Mouse (Mus musculus) adrenal gland (tissue): Measurements from ENCODE around the gene Ptprf.

ENCODE experiments used
- intact Hi-C: fragments of 180-260 bp; cut with DNase I; formaldehyde crosslinking; loops from one replicate; pipeline ENCODE4 v1.15.1; 2025

Gene Ptprf

DNA sequence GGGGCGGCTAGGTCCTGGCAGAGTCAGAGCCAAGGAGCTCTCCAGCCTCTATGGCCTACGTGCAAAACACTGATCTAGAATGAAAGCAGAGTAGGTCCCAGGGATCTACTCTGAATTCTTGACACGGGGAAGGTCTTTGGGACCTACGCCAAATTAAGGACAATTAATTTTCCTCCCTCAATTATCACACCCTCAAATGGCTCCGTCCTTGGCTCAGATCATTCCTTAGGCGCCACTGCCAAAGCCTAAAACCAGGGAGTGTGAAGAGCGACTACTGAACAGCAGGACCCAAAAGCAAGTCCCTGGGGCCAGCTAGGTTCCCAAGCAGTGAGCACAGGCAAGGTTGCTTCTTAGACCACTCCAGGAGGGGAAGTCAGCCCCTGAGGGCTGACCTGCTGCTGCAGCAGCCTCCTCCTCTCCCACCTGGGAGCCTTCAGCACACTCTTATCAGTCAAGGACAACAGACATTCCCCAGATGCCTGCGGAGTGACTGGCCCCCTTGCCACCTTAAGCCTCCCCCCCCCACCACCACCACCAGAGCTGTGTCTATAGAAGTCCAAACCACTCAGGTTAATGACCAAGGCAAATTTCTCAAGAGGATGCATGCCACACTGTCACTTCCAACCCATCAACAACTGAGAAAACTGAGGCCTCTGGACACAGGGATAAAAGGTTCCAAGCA is 31.3 kb downstream of the Ptprf start:
- intact Hi-C loops: loop anchor here (5.0 kb wide), 1 partner anchor 32 kb away; the partner anchor contains the start of gene Ptprf

DNA sequence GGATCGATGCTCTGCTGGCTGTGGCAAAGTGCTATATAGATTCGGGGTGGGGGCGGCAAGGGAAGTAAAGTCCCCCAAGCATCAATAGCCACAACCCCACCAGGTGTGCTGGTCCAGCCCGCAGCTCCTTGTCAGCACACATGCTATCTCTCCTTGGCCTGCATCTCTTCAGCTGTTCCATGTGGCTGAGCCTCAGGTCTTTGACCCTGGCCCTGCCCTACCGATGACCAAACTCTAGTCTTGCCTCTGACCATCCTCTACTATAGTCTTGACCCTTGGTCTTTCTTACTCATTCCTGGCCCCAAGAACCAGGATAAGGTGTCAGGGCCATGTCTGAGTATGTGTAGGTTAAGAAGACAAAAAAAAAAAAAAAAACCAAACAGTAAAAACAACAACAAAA is 33.2 kb downstream of the Ptprf start:
- intact Hi-C loops: loop anchor here (5.0 kb wide), 1 partner anchor 34 kb away; the partner anchor contains the start of gene Ptprf

DNA sequence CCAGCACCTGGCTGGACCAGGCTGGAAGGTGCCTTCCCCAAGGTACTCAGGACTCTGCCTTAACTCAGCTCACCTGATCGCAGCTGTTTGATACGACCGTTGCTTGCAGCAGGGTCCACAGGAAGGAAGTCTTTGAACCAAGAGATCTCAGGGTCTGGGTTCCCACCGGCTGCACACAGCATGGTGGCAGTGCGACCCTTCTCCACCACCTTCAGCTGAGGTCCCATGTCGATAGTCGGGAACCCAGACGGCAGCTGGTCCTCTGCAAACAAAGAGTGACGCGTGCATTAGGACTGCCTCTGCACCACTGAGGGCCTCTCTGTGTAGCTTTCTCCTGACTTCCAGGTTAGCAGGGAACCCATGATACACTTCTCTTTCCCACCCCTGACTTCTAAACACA is 33.8 kb downstream of the Ptprf start:
- intact Hi-C loops: loop anchor here (5.0 kb wide), 1 partner anchor 35 kb away; the partner anchor contains the start of gene Ptprf

DNA sequence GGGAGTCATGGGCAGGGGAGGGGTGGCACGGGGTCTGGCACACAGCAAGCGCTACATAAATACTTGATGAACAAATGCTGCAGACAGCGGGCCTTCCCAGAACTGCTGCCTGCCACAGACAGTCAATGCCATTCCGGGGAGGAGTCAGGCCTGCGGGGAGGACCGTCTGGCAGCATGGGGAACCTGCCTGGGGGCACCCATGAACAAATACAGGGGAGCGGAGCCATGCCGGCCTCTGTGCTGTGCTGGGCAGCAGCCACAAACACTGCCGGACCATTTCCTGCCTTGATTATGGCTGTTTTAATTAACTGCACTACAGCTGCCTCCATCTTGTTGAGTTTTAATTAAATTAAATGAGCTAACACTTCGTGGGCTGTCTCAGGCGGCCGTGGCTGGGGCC is 35.0 kb downstream of the Ptprf start:
- intact Hi-C loops: loop anchor here (5.0 kb wide), 1 partner anchor 36 kb away; the partner anchor contains the start of gene Ptprf

DNA sequence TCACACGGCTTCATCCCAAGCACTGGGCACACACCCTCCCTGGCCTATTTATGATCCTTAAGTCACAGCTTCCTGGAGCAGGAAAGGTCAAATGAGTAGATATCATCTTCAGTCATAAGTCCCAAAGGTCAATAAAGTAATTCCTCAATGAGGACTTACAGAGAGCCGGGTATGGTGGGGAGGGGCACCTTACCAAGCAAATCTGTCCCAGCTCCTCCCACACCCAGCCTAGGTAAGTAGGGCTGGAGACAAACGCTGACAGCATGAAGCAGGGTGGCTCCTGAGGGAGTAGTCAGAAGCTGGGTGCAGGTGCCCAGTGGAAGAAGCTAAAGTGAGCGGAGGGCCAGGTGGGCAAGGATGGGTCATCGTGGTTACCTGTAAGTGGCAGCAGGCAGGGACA is 36.3 kb downstream of the Ptprf start:
- intact Hi-C loops: loop anchor here (5.0 kb wide), 1 partner anchor 37 kb away; the partner anchor contains the start of gene Ptprf

DNA sequence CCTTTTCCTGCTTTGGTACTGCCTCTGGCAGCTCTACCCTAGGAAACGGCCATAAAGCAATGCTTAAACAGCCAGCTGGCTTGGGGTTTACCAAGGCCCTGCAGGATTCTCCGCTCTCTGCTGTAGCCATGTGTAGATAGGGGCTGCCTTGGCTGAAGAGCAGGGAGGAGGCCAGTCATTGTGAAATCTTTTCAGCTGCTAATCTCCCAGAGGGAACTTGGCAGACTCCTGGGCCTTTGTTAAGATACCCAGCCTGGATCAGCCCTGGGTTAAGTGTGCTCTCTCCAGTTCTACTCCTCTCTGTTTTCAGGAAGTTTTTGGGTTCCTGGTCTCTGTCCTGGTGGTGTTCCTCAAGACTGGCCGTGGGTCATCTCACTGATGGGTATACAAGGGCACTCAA is 43.9 kb downstream of the Ptprf start:
- intact Hi-C loops: no loop called here

DNA sequence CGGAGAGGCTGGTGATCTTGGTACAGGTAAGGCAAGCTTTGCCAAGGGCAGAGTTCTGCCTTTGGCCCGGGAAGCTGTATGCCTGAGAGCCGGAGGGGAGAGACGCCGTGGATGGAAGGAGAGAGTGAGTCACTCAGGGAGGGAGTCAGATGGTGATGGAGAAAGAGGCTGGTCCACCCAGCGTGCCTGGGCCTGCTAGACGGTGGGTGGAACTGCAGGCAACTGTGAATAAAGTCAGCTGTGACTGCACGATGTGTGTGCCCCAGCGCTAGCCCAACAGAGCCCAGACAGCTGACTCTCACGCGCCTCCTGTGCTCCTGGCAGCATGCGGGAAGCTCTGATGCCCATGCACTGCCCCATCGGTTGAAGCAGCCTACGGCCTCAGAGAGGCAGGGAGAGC is 45.4 kb downstream of the Ptprf start:
- intact Hi-C loops: no loop called here

DNA sequence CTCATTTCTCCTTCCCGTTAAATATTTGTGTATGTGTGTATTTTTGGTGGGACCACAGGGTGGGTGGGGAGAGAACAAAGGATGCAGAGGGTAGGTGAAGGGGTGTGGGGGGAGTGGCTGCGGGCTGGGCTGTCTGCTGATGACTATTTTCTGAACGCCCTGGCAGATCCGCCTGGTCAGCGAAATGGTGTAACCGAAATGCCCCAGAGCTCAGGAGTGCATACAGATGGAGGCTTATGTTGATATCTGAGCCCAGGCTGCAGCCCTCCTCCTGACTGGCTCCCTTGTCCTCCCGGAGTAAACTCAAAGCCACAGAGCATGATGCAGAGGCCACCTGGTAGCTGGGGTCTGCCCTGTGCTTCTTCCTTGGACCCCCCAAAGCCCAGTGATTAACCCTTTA is 47.4 kb downstream of the Ptprf start:
- intact Hi-C loops: no loop called here

DNA sequence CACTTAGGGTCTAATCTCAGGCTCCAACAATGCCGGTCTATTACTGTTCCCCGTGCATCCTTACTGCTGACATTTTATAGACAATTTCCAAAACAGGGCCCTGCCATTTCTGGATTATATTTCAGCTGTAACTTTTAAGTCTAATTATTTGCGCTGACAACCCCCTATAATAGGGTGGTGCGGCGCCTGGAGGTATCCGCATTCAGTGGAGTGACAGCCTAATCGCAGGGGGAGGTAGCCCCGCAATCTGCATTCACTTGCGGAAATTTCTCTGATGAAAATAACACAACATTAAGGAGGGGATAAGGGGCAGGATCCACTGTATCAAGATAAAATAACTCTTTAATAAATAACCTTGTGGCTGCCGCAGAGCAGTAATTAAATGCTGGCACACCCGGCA is 47.9 kb downstream of the Ptprf start:
- intact Hi-C loops: no loop called here

DNA sequence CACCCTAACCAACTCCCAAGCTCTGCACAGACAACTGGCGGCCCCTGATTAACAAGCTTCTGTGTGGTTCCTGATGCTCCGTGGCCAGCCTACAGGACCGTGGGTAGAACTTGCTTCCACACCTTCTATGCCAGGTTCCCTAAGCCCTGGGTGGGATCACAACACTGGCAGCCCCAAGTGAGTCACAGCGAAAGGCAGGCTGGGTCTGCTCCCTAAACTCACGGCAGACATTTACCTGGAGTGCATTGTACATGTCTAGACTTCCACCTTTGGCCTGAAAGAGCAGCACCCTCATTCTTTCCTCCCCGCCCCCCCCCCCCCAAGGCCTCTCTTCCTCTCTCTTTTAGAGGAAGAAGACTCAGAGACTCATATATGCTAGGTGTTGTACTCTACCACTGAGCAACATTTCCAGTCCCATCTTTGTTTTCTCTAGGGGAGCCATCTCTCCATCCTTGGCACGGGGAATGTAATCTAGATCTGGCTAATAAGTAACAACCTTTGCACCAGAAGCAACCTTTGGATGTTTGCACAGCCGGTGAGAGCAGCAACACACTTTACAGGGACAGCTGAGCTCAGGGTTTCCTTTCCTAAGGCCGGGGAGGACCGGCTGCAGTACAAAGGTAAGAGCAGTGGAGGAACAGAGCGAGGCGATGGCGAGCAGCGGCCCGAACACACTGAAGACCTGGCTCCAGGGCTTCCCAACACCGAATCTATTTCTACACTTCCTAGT is 51.1 kb downstream of the Ptprf start:
- intact Hi-C loops: no loop called here

DNA sequence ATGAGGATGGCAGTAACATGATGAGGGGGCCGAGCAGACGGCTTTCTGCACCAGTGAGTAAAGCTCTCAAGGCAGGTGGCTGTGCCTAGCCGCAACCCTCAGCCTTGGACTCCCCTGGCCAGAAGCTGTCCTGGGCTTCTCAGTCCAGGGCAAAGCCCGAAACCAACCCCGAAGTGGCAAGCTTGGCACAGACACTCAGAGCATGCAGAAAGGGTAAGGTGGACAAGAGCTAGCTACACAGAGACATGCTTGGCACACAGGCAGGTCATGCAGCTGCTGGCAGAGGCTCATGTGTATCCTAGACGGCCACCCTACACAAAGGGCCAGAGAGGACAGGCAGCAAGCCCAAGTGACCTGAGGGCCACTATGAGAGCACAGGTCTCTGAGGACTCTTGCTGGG is 52.5 kb downstream of the Ptprf start:
- intact Hi-C loops: no loop called here

DNA sequence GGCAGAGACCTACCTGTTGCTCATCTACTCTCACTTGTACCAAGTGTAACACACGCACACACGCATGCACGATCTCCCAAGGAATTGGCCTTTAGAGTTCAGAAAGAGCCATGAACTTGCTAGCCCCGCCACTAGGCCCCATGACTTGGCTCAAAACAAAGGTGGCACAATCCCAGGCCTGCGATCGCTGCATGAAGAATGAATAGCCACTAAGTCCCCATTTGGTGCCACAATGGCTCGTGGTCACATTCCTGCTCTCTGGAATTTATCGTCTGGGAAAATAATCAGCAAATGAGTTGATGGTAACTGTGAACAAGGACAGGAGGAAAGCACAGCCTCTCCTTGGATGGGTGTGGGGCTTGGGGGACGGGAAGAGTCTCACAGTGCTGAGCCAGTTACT is 54.3 kb downstream of the Ptprf start:
- intact Hi-C loops: no loop called here

DNA sequence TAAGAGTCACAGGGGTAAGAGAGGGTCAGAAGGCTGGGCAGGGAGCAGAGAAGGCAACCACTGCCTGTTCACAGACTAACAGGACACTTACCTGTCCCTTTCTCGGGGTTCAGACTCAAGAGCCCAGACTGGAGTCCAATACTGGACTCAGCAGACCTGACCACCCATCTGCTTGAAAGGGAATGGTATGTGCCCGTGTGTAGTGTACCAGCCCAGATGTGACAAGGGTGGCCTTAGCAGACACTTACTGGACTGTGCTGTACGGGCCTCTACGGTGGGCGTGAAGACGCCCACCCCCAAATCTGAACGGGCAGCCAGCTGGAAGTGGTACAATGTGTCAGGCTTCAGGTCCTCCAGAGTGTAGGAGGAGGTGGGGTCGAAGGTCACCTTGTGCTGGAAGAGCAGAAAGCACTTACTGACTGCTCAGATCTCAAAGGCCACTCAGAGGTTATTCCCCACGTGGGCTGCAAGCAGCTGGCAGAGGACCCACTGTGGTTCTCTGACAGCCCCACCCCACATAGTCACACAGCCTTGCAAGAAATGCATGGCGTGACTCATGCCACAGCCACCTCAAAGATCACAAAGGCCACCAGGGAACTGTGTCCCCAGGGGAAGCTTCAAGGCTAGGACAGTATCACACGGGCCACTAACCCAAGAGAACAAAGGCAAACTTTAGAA is 56.4 kb downstream of the Ptprf start:
- intact Hi-C loops: no loop called here

DNA sequence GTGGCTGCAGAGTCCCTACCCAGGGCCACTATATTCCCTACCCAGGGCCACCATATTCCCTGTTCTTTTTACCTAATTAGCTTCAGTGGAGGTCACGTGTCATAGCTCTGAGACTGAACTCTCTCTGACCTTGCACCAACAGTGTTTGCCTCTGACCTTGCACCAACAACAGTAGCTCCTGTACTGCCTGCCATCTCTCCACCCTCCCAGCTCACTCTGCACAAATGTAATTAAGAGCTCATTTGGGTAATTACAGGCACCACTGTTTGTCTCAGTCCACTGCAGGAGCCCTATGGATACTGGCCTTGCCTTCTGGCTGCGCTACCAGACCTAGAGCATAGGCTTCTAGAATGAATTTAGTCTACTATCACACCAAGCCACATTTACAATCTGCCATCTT is 57.3 kb downstream of the Ptprf start:
- intact Hi-C loops: no loop called here

DNA sequence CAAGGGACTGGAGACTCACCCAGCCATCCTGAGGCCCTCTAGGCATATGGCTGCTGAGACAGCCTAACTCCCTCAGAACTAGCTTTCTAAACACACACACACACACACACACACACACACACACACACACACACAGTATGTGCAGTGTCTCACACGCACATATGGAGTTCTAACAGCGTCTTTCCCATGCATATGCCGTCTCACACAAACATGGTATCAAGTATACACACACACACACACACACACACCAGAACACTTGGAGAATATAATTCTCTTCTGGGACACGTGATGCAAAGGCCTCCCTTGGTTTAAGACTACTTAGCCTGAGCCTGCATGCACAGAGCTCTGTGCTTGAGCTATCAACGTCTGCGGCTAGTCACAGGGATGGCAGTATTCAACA is 59.3 kb downstream of the Ptprf start:
- intact Hi-C loops: no loop called here

DNA sequence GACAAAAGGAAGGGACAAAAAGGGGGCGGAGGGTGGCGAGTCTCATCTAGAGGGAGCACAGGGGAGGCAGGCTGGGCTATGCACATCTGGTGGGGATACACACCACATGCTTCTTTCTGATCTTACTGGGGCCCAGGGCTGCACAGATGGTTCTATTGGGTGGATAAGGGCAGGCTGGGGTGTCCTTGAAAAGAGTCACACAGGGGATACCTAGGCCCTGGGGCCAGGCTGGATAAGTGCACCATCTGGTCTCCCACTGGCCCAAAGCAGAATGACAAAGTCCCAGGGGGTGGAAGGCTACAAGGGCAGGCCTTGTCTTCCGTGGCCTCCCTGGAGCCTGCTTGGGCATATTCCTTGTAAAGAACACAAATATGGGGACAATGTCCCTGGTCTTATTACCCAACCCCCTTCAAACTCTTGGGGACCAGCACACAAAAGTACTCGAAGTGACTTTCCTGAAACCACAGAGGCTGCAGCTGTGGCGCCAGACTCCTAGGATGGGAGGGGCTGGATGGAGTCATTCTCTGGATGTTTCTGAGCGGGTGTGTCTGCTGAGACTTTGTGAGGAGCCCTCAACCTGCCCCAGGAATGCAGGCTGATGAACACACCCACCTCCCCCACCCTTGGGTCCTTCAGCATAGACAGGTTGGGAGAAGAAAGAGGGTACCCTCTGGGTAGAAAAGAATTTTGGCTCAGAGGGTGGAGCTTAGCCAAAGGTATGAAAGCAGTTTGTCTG is 62.0 kb downstream of the Ptprf start:
- intact Hi-C loops: no loop called here

DNA sequence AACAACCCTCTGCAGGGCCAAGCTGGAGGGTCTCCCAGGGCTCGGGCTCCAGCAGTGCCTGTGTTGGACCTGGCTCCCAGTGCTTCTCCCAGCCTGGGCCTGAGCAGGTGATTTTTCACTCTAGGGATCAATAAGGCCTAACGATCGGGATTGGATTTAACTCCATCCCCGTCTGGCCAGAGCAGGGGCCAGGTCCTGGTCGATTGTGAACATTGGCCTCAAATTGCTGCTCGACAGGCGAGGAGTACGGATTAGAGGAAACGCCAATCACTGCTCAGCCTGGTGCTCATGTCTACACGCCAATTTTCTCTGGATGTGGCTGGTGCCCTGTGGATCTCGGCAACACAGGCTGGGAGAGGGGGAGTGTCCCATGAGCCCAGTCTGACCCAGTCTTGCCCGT is 63.8 kb downstream of the Ptprf start:
- intact Hi-C loops: no loop called here

DNA sequence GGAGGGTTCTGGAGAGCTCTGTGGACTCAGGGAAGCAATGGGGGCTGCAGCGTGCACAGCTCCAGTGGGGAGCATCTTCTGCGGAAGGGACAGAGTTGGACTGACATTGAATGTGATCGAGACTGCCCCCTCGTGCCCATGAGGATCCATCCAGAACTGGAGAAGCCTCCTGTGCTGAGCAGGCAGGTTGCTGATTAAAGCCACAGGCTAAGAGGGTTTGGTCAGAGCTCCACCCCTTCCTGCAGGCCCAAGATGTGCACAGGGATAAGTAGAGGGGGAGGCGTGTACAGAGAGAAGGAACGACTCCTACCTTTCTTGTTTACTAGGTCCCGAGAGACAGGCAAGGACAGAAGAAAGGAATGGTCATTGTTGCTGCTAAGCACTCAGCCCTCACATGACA is 69.9 kb downstream of the Ptprf start:
- intact Hi-C loops: no loop called here

DNA sequence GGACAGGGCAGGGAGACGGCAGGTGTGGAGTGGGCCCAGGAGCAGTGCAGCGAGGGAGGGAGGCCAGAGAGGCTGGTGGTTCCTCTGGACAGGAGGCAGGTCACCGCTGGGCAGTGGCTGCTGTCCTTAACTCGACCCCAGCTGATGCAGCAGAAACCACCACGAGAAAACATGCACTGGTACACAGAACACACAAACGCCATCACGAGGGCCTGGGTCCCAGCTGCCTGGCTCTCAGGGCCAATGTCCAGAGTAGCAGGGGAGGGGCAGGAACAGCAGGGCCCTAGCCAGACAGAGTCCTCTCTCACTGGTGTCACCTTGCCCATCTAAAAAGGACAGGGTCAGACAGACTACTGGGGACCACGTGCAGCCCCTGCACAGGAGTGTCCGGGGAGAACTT is 70.4 kb downstream of the Ptprf start:
- intact Hi-C loops: no loop called here

DNA sequence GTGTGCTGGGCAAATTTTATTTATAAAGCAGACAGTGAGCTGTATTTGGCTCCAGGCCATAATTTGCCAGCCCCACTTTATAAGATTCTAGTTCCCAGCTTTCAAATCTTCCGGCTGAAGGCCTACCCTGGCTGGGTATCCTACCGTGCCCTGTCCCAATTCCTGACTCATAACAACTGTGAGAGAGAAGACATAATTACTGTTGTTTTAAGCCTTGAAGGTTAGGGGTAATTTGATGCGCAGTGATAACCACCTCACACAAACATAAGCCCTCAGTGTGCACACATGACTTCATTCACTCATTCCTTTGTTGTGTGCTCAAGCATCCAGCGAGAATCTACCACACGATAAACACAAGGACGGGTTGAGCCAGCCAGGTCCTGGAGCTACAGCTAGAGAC is 71.7 kb downstream of the Ptprf start:
- intact Hi-C loops: loop anchor here (10.0 kb wide), 1 partner anchor 355 kb away; no protein-coding TSS in a partner anchor

DNA sequence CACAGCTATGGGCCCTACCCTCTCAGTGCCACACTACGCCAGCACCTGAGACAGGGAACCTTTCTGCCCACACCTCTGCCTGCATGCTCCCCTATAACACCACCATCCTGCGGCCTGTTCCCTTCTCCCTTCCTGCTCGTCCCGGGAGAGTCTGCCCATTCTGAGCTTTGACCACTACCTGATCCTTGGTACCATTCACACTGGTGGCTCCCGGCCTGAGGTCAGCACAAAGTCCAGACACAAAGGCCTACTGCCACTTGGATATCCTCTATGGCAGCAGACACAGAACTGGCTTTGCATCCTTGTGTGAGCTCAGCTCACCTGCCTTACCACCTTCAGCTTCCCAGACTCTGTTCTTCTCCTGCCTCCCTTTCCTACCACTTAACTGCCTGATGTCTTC is 72.7 kb downstream of the Ptprf start:
- intact Hi-C loops: loop anchor here (10.0 kb wide), 1 partner anchor 356 kb away; no protein-coding TSS in a partner anchor
